Mouse (Mus musculus): ENCODE measurements around the gene H3f3a.

DNA sequence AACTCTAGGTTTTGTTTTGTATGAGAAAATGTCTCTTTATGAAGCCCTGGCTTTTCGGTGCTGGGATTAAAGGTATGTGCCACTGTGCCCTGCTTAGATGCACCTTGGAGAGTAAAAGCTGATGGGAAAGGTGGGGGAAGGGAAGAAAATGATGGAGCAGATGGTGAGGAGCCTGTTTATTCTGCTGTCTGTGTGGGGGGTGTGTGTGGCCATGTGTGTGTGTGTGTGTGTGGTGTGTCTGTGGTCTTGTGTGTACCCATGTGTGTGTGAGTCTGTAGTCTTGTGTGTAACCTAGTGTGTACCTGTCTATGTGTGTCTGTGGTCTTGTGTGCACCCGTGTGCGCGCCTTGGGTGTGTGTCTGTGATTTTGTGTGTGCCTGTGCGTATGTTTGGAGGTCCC lies 15.1 kb downstream of the H3f3a start:
- TF ChIP-seq EP300 (IDR thresholded peaks at IDR 0.05; ENCODE audit: low read depth) (no peak), CTCF (IDR thresholded peaks at IDR 0.05; ENCODE audit: low read depth) (no peak)

Measured in liver, embryonic 14.5 days (tissue).